Mouse (Mus musculus) A20 (cell line): ENCODE results near the gene C530025M09Rik.

ENCODE experiments used
- DNase-seq: peaks from one replicate; pipeline ENCODE4 v3.0.0-alpha.2; 2011; ENCODE audit warnings: low read depth, low spot score

C530025M09Rik gene

GRCm38 (mm10) chr2:149804599-149805140 is 26.3 kb downstream of the C530025M09Rik start:
- no peak for DNase-seq

- DNase-seq = no peak
Measured at GRCm38 (mm10) chr2:149798613-149799012, 32.4 kb downstream of the C530025M09Rik start.
